Mouse (Mus musculus): ENCODE results near the gene Sdhaf3. TPM values are rescaled to one million over a fixed set of nuclear protein-coding genes. Genes with fewer than 3 reads are reported as not detected.

The Sdhaf3 gene
- polyA plus RNA-seq, 1 experiment from 2014 or later = 7.2 TPM

DNA sequence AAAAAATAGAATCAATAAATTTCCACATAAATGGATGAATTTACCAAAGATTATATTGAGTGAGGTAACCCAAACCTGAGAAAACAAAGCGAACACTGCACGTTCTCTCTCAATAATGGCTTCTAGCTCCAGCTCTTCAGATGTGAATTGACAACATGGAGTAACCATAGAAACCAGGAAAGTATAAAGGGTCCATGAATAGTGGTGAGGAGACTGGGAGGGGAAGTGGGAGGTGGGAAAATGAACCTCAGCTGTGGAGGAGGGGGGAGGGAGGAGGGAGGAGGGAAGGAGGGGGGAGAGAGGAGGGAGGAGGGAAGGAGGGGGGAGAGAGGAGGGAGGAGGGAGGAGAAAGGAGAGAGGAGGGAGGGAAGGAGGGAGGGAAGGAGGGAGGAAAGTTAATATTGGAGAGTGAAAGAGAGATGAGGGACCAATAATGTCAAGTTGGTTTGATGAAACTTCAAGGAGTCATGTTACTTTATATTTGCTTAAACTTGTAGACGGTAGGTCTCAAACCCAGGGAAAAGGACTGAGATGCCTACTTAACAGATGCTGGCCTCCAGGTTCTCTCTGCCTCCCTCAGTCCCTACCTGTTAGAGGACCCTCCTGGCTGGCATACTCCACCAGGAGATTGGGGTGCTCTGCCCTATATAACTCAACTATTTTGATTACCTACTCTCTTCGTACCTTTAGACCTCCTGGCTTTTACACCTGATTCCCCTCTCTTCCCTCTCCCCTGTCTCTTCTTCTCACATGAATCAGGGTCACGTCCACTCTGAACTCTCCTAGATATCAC is 126.9 kb downstream of the Sdhaf3 start:
- H3K27ac ChIP-seq (replicated peaks; ENCODE audit: low read depth, low read length) = no peak overlapping the region
- no peak overlapping the region for H3K4me3 ChIP-seq (ENCODE audit: low read depth, low read length)
- H3K4me2 ChIP-seq (ENCODE audit: low read depth, severe bottlenecking) = no peak overlapping the region
- ATAC-seq (ENCODE audit: insufficient number of reproducible peaks, low FRiP score, low TSS enrichment, low read depth) = no peak
- no peaks in the 10 kb centered on the region for H3K27me3 ChIP-seq (ENCODE audit: control insufficient read depth, insufficient read depth, low read length)
- H3K9ac ChIP-seq (ENCODE audit: low read length) = no peak overlapping the region
- no peaks in the 10 kb centered on the region for H3K36me3 ChIP-seq (ENCODE audit: control insufficient read depth, insufficient read depth, low read length)
- DNase-seq (ENCODE audit: low spot score) = no peak
- no peaks in the 10 kb centered on the region for H3K9me3 ChIP-seq (ENCODE audit: control insufficient read depth, low read length)
- 82% methylated on average over 5 of the region's 5 CpGs for WGBS
- no peaks in the 10 kb centered on the region for H3K4me1 ChIP-seq (ENCODE audit: control insufficient read depth, insufficient read depth, low read length)

DNA sequence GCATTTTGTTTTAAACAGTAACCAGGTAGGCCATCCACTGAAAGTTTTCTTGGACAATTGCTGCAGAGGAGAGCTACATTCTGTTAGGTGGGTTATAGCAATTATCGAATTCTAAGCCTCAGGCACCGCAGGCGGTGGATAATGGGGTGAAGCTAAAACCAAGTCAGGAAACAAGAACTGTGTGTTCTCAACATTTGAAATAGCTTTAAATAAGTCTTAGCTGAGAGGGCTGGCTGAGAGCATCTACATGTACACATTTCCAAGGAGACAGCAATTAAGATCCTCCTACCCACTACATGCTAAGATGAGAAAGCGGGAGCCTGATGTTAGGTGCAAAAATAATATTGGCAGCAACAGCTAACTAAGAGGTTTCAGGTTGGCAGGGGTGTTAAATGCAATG is 127.9 kb downstream of the Sdhaf3 start:
- H3K4me1 ChIP-seq (ENCODE audit: control insufficient read depth, insufficient read depth, low read length) = no peaks in the 10 kb centered on the region

DNA sequence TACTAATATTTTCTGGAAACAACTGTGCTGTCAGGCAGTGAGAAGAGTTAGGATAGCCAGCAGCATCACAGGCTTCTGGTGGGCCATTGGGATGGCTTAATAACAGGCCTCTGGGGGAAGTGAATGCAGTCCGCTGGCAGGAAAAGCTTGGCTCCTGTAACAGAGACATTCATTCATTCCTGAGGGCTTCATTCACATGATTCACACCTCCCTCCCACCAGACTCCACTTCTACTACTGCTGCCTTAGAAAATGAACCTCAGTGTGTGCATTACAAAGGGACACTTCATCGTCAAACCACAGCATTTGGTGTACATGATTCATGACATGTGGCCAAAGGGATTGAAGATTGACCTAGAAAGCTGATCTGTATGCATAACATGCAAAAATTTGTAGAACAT is 128.6 kb downstream of the Sdhaf3 start:
- H3K4me2 ChIP-seq (ENCODE audit: low read depth, severe bottlenecking) = no peak overlapping the region
- H3K36me3 ChIP-seq (ENCODE audit: control insufficient read depth, insufficient read depth, low read length) = no peaks in the 10 kb centered on the region
- no peaks in the 10 kb centered on the region for H3K9me3 ChIP-seq (ENCODE audit: control insufficient read depth, low read length)
- DNase-seq (ENCODE audit: low spot score) (no peak), ATAC-seq (ENCODE audit: insufficient number of reproducible peaks, low FRiP score, low TSS enrichment, low read depth) (no peak)
- H3K4me3 ChIP-seq (ENCODE audit: low read depth, low read length) = no peak overlapping the region
- no peak overlapping the region for H3K9ac ChIP-seq (ENCODE audit: low read length)
- no peaks in the 10 kb centered on the region for H3K4me1 ChIP-seq (ENCODE audit: control insufficient read depth, insufficient read depth, low read length)
- H3K27ac ChIP-seq (replicated peaks; ENCODE audit: low read depth, low read length) = no peak overlapping the region
- no peaks in the 10 kb centered on the region for H3K27me3 ChIP-seq (ENCODE audit: control insufficient read depth, insufficient read depth, low read length)
- 82% methylated on average over 2 of the region's 2 CpGs for WGBS

More for the DNA sequence above, 127.9 kb downstream of the Sdhaf3 start:
- H3K27ac ChIP-seq (replicated peaks; ENCODE audit: low read depth, low read length) = no peak overlapping the region
- H3K4me2 ChIP-seq (ENCODE audit: low read depth, severe bottlenecking) = no peak overlapping the region
- 95% methylated on average over 4 of the region's 4 CpGs for WGBS
- H3K9ac ChIP-seq (ENCODE audit: low read length) = no peak overlapping the region
- H3K4me3 ChIP-seq (ENCODE audit: low read depth, low read length) = no peak overlapping the region
- ATAC-seq (ENCODE audit: insufficient number of reproducible peaks, low FRiP score, low TSS enrichment, low read depth) (no peak), DNase-seq (ENCODE audit: low spot score) (no peak)
- H3K27me3 ChIP-seq (ENCODE audit: control insufficient read depth, insufficient read depth, low read length) = no peaks in the 10 kb centered on the region
- no peaks in the 10 kb centered on the region for H3K9me3 ChIP-seq (ENCODE audit: control insufficient read depth, low read length)
- H3K36me3 ChIP-seq (ENCODE audit: control insufficient read depth, insufficient read depth, low read length) = no peaks in the 10 kb centered on the region

DNA sequence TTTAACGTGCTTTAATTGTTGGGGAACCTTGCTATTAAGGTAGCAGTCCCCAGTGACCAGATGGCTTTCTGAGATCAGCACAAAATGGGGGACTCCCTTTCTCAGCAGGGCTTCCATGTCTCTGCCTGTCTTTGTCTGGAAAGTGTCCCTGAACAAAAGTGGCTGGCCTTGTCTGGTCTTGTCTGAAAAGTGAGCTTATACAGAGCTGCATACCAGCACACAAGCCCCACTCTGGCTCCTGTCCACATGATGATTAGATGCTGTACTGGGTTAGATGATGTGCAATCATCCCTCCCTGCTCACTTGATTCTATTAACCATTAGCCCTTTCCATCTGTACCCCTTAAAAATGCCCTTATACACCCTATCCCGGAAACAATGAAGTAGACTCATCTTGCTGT is 129.7 kb downstream of the Sdhaf3 start:
- H3K4me2 ChIP-seq (ENCODE audit: low read depth, severe bottlenecking) = no peak overlapping the region
- WGBS = 95% methylated on average over 2 of the region's 2 CpGs
- no peaks in the 10 kb centered on the region for H3K36me3 ChIP-seq (ENCODE audit: control insufficient read depth, insufficient read depth, low read length)
- no peaks in the 10 kb centered on the region for H3K27me3 ChIP-seq (ENCODE audit: control insufficient read depth, insufficient read depth, low read length)
- no peak overlapping the region for H3K4me3 ChIP-seq (ENCODE audit: low read depth, low read length)
- no peak overlapping the region for H3K9ac ChIP-seq (ENCODE audit: low read length)
- no peak for ATAC-seq (ENCODE audit: insufficient number of reproducible peaks, low FRiP score, low TSS enrichment, low read depth)
- no peaks in the 10 kb centered on the region for H3K9me3 ChIP-seq (ENCODE audit: control insufficient read depth, low read length)
- no peak for DNase-seq (ENCODE audit: low spot score)
- no peak overlapping the region for H3K27ac ChIP-seq (replicated peaks; ENCODE audit: low read depth, low read length)
- H3K4me1 ChIP-seq (ENCODE audit: control insufficient read depth, insufficient read depth, low read length) = no peaks in the 10 kb centered on the region

DNA sequence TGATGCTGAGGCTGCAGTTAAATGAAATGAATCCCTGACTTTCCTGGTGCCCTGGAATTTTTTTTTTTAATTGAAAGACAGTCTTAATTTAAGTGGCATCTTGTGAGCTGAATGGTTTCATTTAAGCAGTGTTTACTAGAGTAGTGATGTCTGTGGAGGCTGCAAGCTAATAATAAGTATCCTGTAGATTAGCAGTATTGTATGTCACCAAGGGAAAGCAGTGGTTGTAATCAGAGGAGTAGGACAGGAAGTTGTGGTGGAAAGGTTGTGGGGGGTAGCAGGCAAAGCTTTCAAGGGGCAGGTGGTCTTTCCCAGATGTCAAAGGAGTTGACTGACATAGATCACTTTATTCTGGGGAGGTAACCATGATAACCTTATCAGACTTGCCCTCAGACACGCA is 136.3 kb downstream of the Sdhaf3 start:
- H3K27ac ChIP-seq (replicated peaks; ENCODE audit: low read depth, low read length) = no peak overlapping the region
- DNase-seq (ENCODE audit: low spot score) (no peak), ATAC-seq (ENCODE audit: insufficient number of reproducible peaks, low FRiP score, low TSS enrichment, low read depth) (no peak)
- no peaks in the 10 kb centered on the region for H3K36me3 ChIP-seq (ENCODE audit: control insufficient read depth, insufficient read depth, low read length)
- no peak overlapping the region for H3K9ac ChIP-seq (ENCODE audit: low read length)
- H3K27me3 ChIP-seq (ENCODE audit: control insufficient read depth, insufficient read depth, low read length) = no peaks in the 10 kb centered on the region
- H3K4me1 ChIP-seq (ENCODE audit: control insufficient read depth, insufficient read depth, low read length) = no peaks in the 10 kb centered on the region
- no peaks in the 10 kb centered on the region for H3K9me3 ChIP-seq (ENCODE audit: control insufficient read depth, low read length)
- no peak overlapping the region for H3K4me3 ChIP-seq (ENCODE audit: low read depth, low read length)
- H3K4me2 ChIP-seq (ENCODE audit: low read depth, severe bottlenecking) = no peak overlapping the region
- 70% methylated on average over 1 of the region's 1 CpGs for WGBS

Other genes with a start within 250 kb of the Sdhaf3 start
- gene Dlx6, start 92.7 kb upstream of the Sdhaf3 start, polyA plus RNA-seq (2014; fragmentation: Nextera tagmentation; extraction: Ambion mirVana) = 0.36 and 0.89 TPM in 2 replicates
- gene Dlx5, start 73.9 kb upstream of the Sdhaf3 start, polyA plus RNA-seq (2014; fragmentation: Nextera tagmentation; extraction: Ambion mirVana) = 15.5 and 16.3 TPM in 2 replicates